Mouse (Mus musculus) spleen, adult 12 weeks (tissue): ENCODE measurements around the gene Arf3.
"Not testable (repeated sequence)": the region's sequence is repeated elsewhere in the genome, so short reads cannot be mapped to it uniquely, and the experiment has no call there.

ENCODE experiments used
- DNase-seq: peaks from one replicate; pipeline ENCODE4 v3.0.0; 2022; ENCODE audit warnings: low spot score

The Arf3 gene

GRCm38 (mm10) chr15:98753021-98753423, 10.0 kb downstream of the Arf3 start:
- no peak for DNase-seq

GRCm38 (mm10) chr15:98749093-98749492, 13.9 kb downstream of the Arf3 start:
- no peak for DNase-seq

GRCm38 (mm10) chr15:98747296-98747695, 15.7 kb downstream of the Arf3 start:
- DNase-seq = no peak

GRCm38 (mm10) chr15:98746344-98746965, 16.6 kb downstream of the Arf3 start:
- DNase-seq = no peak

GRCm38 (mm10) chr15:98743863-98744262, 19.2 kb downstream of the Arf3 start:
- DNase-seq = not testable (repeated sequence)

- DNase-seq = no peak
Measured at GRCm38 (mm10) chr15:98742766-98743428, 20.1 kb downstream of the Arf3 start.

- DNase-seq = no peak
Measured at GRCm38 (mm10) chr15:98740219-98740618, 22.8 kb downstream of the Arf3 start.

- DNase-seq = no peak
Measured at GRCm38 (mm10) chr15:98738796-98739195, 24.2 kb downstream of the Arf3 start.

GRCm38 (mm10) chr15:98737881-98738280, 25.1 kb downstream of the Arf3 start:
- DNase-seq = no peak

- no peak for DNase-seq
Measured at GRCm38 (mm10) chr15:98736521-98736920, 26.5 kb downstream of the Arf3 start.

GRCm38 (mm10) chr15:98733976-98734566, 28.9 kb downstream of the Arf3 start:
- DNase-seq = no peak

- no peak for DNase-seq
Measured at GRCm38 (mm10) chr15:98733370-98733769, 29.6 kb downstream of the Arf3 start.

GRCm38 (mm10) chr15:98732006-98732531, 30.9 kb downstream of the Arf3 start:
- no peak for DNase-seq

GRCm38 (mm10) chr15:98730790-98731189, 32.2 kb downstream of the Arf3 start:
- no peak for DNase-seq

- DNase-seq = no peak
Measured at GRCm38 (mm10) chr15:98729791-98730545, 33.0 kb downstream of the Arf3 start.

- no peak for DNase-seq
Measured at GRCm38 (mm10) chr15:98728366-98728765, 34.6 kb downstream of the Arf3 start.

- DNase-seq = no peak
Measured at GRCm38 (mm10) chr15:98727443-98728321, 35.3 kb downstream of the Arf3 start, which contains the start of gene Fkbp11. Gene Fkbp11, minus strand, starts transcription at chr15:98728198.

GRCm38 (mm10) chr15:98726746-98727145, 36.3 kb downstream of the Arf3 start:
- DNase-seq = no peak

- DNase-seq = no peak
Measured at GRCm38 (mm10) chr15:98726079-98726478, 36.9 kb downstream of the Arf3 start.

- no peak for DNase-seq
Measured at GRCm38 (mm10) chr15:98724441-98724840, 38.6 kb downstream of the Arf3 start.

- DNase-seq = no peak
Measured at GRCm38 (mm10) chr15:98722854-98723253, 40.2 kb downstream of the Arf3 start.
